Mouse (Mus musculus) kidney, postnatal 4 days (tissue): Measurements from ENCODE around the gene Knl1.
A peak's percentile ranks its signal among the peaks of the same experiment; 100 is the strongest.

Source experiments
- DNase-seq, 2 experiments: peaks; one replicate each; pipeline ENCODE4 v3.0.0; 2021; ENCODE audit warnings: mixed read lengths in 2 of 2

Knl1 gene

DNA sequence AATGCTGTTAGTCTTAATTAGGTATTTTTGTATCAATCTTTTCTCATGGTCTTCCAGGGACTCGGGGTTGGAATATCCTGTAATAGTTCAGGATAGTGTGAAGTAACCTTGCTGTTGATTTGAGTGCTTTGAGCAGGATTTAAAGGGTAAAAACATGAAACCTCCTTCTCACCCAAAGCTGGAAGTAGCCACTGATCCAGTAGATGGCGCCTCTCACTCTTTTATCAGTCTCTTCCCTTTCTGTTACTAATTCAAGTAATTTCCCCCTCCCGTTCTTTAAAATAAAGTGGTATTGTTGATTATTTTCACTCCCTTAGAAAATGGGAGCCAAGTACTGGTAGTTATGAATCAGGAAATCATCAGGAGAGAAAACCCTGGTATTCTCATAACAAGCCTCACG, 6.0 kb upstream of the Knl1 start:
- DNase-seq, result peak; percentile 42 to 52

DNA sequence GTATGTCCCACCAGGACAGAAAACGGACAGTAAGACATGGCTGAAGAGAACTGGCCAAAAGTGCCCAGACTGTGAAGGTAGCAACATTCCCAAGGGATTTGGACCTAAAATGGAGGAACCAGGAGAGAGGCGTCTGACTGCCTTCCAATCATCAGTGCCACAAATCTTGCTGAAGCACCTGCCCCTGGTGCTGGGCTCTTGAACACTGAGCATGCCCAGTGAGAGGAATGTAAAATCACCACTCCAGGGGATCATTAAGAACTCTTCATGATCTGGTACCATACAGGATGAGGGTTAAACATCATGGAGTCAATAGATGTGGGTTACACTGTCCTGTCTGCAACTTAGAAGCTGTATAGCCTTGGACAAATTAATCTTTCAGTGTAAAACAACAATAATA, 1.8 kb upstream of the Knl1 start:
- DNase-seq, result no peak

DNA sequence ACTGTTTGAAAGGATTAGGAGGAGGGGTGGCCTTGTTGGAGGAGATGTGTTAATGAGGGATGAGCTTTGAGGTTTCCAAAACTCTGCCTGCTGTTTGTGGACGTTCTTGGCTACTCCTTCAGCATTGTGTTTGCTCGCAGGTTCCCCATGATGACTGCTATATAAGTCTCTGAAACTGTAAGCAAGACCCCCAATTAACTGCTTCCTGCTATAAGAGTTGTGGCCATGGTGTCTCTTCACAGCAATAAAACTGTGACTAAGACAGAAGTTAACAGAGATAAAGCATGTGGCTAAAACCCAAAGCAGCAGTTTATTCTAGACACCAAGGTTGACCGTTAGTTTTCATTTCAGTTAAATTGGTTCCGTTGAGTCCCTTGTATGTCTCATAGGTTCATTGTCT, 930 bp downstream of the Knl1 start:
- DNase-seq, result no peak

DNA sequence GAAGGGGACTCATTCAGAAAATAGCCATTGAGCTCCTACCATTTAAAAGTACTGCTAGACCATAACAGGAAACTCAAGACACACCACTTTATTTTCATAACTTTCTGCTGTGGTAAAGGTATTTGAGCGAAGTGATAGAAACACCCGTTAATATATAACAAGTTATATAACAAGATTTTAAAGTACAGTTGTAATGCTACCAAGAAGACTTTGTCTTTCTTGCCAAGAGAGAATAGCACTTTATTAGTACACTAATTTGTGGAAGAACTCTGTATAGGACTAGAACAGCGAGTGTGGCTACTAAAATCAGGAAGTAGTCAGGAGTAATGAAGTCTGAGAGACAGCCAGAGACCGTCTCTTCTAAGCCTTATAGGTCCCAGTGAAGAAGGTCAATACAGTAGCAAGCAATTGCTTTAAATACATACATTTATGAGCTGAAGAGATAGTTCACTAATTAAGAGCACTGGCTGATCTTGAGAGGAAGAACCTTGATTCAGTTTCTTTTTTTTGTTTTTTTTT, 3.3 kb downstream of the Knl1 start:
- DNase-seq, result no peak

DNA sequence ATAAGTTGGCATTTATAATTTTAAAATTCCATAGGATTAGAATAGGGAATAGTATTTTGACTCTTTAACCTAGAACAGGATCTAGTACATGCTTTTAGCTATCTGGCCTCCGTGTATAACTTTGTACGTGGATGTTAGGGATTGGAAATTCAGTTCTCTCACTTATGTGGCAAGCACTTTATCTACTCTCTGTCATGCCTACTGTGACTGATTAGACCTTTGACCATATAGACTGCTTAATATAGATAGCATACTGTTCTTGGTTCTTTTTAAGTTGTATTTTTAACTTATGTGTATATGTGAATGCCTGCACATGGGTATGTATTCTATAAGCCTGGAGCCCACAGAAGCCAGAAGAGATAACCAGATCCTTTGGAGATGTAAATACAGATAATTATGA, 13.2 kb downstream of the Knl1 start:
- no peak for DNase-seq

DNA sequence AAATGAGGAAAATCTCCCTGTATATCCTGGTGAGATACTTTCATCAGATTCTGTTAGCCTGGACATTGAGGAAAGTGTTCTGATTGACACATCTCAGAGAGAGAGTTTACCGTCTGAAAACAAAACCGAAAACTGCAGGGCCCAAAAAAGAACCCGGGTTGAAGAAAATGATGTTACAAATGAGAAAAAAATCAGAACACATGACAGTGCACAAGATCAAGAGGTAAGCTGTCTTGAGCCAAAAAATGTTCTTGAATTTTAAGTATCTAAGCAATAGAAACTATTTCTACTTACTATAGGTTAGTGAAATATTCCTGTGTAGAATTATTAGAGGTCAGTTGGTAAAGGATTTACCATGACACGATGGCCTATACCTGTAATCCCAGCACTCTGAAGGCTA, 25.5 kb downstream of the Knl1 start:
- DNase-seq, result no peak

DNA sequence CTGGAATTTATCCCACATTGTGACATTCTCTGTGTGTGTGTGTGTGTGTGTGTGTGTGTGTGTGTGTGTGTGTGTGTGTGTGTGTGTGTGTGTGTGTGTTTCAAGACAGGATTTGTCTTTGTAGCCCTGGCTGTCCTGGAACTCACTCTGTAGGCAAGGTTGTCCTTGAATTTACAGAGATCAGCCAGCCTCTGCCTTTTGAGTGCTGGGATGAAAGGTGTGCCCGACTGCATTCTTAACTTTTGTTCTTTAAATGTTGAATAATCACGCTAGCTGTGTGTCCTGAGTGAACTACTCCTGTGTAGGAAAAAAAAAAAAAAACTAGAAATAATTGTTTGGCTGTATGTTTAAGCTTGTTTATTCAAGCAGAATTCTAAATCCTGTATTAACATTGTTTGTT, 39.2 kb downstream of the Knl1 start:
- no peak for DNase-seq

DNA sequence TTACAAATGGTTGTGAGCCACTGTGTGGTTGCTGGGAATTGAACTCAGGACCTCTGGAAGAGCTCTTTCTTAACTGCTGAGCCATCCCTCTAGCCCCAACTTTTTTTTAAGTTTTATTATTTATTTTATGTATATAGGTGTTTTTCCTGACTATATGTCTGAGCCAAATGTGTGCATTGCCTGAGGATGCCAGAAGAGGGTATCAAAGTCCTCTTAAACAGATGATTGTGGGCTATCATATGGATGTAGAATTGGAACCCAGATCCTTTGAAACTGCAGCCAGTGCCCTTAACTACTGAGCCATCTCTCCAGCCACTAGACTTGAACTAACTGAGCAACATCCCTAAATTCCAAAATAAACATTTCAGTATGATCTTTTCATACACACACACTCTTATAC, 54.6 kb downstream of the Knl1 start:
- DNase-seq, result no peak

DNA sequence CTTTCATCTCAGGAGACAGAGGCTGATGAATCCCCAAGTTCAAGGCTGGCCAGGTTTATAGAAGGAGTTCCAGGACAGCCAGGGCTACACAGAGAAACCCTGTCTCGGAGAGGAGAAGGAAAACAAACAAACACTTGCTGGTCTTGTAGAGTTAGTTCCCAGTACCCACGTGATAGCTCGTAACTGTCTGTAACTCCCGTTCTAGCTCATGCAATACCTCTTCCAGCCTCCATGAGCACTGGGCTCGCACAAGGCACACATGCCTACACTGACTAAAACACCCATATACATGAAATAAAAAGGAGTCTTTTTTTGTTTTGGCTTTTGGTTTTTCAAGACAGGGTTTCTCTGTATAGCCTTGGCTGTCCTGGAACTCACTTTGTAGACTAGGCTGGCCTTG, 59.7 kb downstream of the Knl1 start:
- DNase-seq, result no peak

DNA sequence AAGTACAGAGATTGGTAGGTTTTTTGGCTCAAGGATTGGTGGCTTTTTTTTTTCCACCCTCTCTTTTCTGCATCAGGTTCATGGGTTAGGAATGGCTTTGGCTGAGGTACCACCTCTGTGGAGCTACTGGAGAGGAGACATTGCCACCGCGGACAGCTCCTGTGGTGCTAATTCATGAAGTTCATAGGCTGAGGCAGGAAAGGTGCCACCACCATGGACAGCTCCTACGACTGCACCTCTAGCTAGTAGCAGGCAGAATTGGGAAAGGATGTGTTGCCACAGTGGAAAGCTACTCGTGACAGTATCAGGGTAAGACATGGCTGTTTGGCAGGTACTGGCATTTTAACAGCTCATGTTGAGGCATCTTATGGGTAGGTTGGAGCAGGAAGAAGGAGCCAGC, 61.6 kb downstream of the Knl1 start:
- DNase-seq, result peak; percentile 74 to 80

DNA sequence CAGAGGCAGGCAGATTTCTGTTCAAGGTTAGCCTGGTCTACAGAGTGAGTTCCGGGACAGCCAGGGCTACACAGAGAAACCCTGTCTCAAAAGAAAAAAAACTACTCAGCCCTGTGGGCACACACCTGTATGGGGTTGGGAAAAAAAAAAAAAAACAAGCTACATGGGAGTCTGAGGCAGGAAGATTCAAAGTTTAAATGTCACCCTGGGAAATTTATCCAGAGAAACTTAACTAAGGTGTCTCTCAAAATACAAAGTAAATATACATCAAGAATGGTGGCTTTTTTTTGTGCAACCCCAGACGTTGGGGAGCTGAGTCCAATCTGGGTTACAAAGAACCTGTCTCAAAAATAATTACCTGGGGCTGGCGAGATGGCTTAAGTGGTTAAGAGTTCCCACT, 64.1 kb downstream of the Knl1 start:
- DNase-seq, result no peak

DNA sequence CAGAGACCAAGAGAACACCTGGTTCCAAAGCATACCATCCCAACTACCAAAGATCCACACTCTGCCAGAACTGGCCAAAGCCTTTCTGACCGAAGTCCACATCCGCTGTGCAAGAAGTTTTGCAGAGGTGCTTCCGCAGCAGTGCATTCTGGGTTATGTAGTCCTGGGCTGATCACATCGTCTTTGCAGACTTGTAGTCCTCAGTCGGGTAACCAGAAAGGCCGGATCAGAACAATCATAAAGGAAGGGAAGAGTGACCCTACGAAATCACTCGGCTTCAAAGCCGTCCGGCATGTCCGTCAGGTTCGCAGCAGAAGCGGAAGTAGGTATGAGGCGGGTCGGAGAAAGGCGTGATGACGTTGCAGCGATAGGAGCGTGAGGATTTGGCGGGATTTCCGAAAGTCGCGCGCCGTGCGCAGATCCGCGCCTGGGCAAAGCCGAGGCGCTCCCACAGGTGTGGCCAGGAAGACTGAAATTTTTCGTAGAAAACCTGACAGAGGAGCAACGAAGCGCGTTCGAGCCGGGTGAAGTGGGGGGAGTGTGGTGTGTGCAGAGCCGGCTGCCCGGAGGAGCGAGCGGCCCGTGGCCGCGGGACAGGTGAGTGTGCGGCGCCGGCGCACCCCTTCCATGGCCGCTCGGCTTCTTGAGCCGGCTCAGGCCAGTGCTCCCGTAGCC, 65.7 kb downstream of the Knl1 start, which contains the start of gene Rad51:
TSS of gene Rad51 (plus strand) at position 356 of the 675 bp plus-strand sequence.
- peak; percentile 89 to 93 for DNase-seq

DNA sequence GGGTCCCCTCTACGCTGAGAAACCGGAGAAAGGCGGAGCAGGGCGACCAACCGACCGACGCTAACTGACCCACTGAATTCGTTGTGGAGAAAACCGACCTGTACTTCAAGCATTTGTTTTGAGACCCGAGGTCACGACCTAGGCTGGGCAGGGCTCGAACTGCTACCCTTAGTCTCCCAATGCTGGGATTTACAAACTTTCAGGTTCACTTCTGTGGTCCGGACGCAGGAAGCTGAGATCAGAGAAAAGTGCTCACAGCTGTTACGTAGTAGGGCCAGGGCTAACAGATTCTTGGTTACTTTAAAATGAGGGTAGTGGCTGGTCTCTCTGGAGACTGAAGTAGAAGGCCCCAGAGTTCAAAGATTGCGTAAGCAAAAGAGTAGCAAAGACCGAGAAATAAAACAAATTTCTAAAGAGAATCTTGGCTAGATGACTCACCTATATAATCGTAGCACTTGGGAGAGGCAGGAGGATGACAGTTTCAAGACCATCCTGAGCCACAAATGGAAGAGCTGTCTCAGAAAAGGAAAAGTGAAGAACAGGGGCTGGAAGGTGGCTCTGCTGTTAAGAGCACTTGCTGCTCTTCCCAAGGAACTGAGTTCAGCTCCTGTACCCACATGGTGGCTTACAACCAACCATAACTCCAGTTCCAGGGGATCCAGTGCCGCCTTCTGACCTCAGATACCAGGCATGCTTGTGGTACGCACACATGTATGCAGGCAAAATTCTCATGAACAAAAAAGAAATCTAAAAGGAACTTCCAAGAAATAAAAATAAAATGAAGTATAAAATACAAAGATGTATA, 66.4 kb downstream of the Knl1 start:
- DNase-seq, result no peak

DNA sequence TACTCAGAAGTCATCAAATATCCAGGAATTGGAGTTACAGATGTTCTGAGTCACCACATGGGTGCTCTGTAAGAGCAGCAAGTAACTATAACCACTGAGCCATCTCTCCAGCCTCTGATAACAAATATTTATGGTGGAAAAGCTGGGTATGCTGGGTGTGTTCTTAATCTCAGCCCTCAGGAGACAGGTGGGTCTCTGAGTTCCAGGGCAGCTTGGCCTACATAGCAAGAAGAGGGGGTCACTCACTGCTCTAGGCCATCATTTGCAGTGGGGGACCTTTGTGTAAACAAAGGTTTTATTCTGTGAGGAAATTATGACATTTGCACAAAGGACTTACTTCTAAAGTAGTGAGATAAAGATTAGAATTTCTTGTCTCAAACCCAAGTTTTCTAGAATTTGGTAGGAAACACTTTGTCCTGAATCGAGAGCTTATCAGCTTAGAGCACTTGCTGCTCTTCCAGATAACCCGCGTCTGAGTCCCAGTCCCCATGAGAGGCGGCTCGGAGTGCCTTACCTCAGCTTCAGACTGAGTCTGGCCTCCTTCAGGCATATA, 89.5 kb downstream of the Knl1 start:
- DNase-seq, result no peak

DNA sequence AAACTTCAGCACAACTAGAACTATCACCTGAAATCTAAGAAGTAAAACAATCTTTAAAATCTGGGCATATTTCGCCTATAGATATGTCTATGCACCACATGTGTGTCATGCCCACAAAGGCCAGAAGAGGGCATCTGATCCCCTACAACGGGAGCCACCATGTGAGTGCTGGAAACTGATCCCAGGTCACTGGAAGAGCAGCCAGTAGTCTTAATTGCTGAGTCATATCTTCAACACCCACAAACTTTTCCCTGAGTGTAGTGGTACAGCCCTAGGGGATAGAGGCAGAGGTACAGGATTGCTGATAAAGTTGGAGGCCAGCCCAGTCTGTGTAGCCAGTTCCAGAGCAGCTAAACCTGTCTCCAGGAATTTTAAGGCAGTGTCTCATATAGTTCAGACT, 98.3 kb downstream of the Knl1 start:
- DNase-seq, result peak; percentile 43 to 47

DNA sequence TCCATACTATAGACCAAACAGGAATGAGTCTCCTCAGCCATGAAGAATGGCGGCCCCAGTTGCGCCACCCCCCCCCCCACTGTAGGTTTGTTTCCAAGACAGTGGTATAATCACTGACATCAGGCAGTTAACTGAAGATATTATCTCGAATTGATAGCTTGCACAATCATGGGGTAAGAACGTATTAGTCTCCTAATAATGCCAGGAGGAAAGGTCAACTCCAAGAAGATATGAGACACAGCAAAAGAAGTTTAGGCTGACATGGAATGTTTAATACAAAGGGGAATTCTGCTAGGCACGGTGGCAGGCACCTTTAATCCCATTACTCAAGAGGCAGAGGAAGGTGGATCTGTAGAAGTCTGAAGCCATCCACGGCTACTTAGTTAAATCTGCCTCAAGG, 99.5 kb downstream of the Knl1 start:
- DNase-seq, result no peak

DNA sequence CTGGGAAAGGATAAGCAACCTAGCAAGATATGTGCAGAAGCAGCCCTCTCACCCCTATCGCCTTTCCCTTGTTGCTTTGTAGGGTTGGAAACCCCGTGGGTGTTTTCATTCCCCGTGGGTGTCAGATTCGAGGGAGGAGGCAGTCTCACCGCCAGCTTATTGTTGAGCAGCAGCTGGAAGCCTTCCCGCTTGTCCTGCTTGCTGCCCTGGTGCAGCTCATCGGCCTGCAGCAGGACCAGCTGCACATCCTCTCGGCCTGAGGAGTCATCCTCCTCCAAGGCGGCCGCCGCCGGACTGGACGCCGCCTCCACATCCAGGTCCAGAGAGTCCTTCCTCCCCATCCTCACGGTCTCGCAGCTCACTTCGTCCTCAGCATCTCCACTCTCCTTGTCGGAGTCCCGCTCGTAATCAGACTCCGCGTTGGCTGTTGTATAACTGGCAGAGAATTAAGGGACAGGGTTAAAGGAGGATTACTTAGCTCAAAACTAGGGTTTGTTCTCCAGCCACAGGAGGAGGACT, 100.3 kb downstream of the Knl1 start:
- peak; percentile 69 to 79 for DNase-seq

DNA sequence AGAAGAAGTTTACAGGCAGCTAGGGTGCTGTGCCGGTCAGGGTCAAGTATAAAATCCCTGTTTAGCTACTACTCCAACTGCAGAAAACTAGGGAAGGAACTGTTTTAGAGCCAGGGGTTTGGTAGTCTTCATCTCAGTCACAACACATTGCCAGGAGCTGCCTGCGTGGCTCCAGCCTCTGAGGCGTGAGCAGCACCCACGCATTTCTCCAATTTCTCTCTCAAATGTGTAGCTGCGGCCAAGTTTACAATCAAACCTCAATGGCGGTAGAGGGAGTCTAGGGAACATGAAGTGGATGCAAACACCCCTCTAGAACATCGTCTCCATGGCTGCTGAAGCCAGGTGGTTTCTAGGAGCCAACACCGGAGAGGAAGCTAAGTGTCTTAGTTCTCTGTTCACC, 100.9 kb downstream of the Knl1 start:
- DNase-seq, result no peak

DNA sequence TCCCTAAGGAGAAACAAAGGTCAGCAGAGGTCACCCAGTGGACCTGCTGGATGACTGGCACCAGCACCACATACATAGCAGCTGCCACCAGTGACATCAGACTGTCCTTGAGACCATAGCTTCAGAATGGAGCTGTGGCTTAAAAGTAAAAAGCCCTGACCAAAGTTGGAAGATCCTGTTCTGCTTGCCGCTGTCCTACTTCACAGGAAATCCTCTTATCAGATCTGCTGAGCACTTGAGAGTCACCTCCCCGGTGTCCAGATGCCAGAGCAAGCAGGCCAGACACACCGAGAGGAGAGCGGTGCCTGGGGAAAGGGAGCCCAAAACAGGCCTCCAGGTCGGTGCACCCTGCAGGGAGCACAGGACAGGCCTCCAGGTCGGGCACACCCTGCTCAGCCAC, 105.3 kb downstream of the Knl1 start:
- DNase-seq, result no peak

DNA sequence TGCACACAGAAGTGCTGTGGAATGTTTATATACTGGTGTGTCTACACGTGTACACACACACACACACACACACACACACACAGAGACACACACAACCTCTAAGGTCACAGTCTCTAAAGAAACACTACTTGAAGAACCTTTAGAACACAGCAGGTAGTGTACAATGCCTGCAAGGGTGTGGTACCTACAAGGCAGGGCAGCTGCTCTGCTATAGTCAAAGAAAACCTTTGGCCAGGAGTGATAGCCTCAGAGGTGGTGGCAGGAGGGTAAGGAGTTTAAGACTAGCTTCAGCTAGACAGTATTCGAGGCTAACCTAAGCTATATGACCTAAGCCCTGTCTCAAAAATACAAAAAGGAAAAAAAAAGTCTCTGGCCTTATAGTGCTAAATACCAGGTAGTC, 107.8 kb downstream of the Knl1 start:
- DNase-seq, result no peak
